10 mouse cellular contexts compared by ENCODE assay signal in the genomic region with DNA sequence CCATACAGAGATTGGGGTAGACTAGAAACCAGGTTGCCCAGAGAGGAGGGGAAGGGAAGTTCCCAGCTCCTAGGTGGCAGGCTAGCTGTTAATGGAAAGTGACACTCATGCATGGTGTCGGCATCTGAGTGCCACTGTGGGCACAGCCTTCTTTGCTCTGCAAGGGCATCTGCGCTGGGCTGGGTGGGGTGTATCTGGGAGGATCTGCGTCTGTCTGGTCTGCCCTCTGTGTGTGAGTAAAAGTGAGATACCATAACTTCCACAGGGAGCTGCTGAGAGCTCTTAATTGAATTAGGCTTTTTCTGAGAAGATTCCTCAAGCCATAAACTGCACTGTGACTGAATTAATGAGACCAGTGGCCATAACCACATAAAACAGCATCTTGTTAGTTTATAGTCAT. TPM values are rescaled to one million over a fixed set of nuclear protein-coding genes. Genes with fewer than 3 reads are reported as not detected.
DNase-seq lines count a peak whose midpoint lies in the region; ATAC-seq and TF ChIP-seq lines count a peak whose summit lies in the region.
"Had no signal": no experiment of that assay in that cellular context is flagged by ENCODE, and none has a peak within 500 bp of the region (broad histone marks: within the 10 kb centered on the region; RNA-seq: fewer than 3 reads in every experiment).

No protein-coding gene starts in this region.

- H3K4me3 ChIP-seq in layer of hippocampus, adult 2 months, result no peak overlapping the region
- H3K4me3 ChIP-seq: forebrain, embryonic 12.5 days had no signal

- 0 out of 2 replicates have a peak overlapping the region, but pooled peaks have one; percentile 6 for H3K27ac ChIP-seq in layer of hippocampus, adult 2 months
- H3K27ac ChIP-seq: hindbrain, embryonic 14.5 days had no signal

- no peak for TF ChIP-seq CTCF in layer of hippocampus, adult 2 months (conservative IDR thresholded peaks at IDR 0.05)

- ATAC-seq in erythroblast, adult 5-6 weeks (replicated peaks; ENCODE audit: low FRiP score, poor library complexity, severe bottlenecking), result peak; percentile 62
- peak; percentile 61 for ATAC-seq in megakaryocyte-erythroid progenitor cell, adult 5-6 weeks (replicated peaks; ENCODE audit: low FRiP score, low TSS enrichment, poor library complexity, severe bottlenecking)

- no peak for DNase-seq in layer of hippocampus, adult 2 months (ENCODE audit: low spot score in 2 of 2)
- no peak for DNase-seq in layer of hippocampus, postnatal 10 days (ENCODE audit: low spot score in 2 of 2)
- DNase-seq in MN1 (ENCODE audit: low spot score), result peak; percentile 68
- no peak for DNase-seq in kidney, adult 18-20 months
- no peak for DNase-seq in right cerebral cortex, postnatal 25 days
- DNase-seq: heart, adult 18-20 months had no signal

RNA-seq across cellular contexts. Expression of a gene that starts 10.4 kb away (rescaled TPM):
- total RNA-seq in layer of hippocampus, adult 2 months (2021), result 10 to 100 TPM; 59.1 to 63.4 TPM
- total RNA-seq in layer of hippocampus, postnatal 10 days (2021), result 10 to 100 TPM; 45.5 to 47.4 TPM
- total RNA-seq in erythroblast, adult 5-6 weeks (2015; ENCODE audit: low replicate concordance), result 6.5 and 9.8 TPM in 2 replicates
- 5.9 and 8.3 TPM in 2 replicates for total RNA-seq in erythroblast, adult 5-6 weeks (2017; ENCODE audit: low replicate concordance)
- total RNA-seq in megakaryocyte-erythroid progenitor cell, adult 5-6 weeks (2014; fragmentation: Nextera tagmentation), result 31.8 and 33.1 TPM in 2 replicates
- 5.8 and 13.7 TPM in 2 replicates for total RNA-seq in megakaryocyte-erythroid progenitor cell, adult 5-6 weeks (2017)

RNA-seq across cellular contexts. Expression of a gene that starts 26.6 kb away (rescaled TPM):
- 10 to 100 TPM; 78.8 to 82.5 TPM for total RNA-seq in layer of hippocampus, adult 2 months (2021)
- 10 to 100 TPM; 60.5 to 68.6 TPM for total RNA-seq in layer of hippocampus, postnatal 10 days (2021)
- total RNA-seq in erythroblast, adult 5-6 weeks (2015; ENCODE audit: low replicate concordance), result 8.6 and 9.6 TPM in 2 replicates
- total RNA-seq in erythroblast, adult 5-6 weeks (2017; ENCODE audit: low replicate concordance), result 8.4 and 18.3 TPM in 2 replicates
- total RNA-seq in megakaryocyte-erythroid progenitor cell, adult 5-6 weeks (2014; fragmentation: Nextera tagmentation), result 15.3 and 18.6 TPM in 2 replicates
- total RNA-seq in megakaryocyte-erythroid progenitor cell, adult 5-6 weeks (2017), result 7.5 and 8.0 TPM in 2 replicates
